Mouse (Mus musculus) forebrain, postnatal 0 days (tissue): ENCODE measurements at regions not wholly inside any gene's neighbourhood (a gene's known extent, or its start where the extent isn't known, plus 50 kb on each side); places are given as distances from the start of the nearest gene placed in this dataset.

Experiments used
- ATAC-seq: fragments of 200-750 bp; cut with Nextera tagmentation; 2 replicates; pipeline ENCODE4 v1.8.0; 2017; ENCODE audit warnings: mild to moderate bottlenecking, moderate library complexity
- DNase-seq: peaks from one replicate; pipeline ENCODE4 v3.0.0-alpha.2; 2015
- H3K27ac ChIP-seq: fragments of 300-500 bp; sonication (generic); 2 replicates; pipeline ENCODE4 v1.5.1; 2014; ENCODE audit warnings: low read depth, mild to moderate bottlenecking, antibody characterized with exemption, low read length, moderate library complexity, mixed read lengths
- H3K27me3 ChIP-seq: fragments of 300-500 bp; sonication (generic); 2 replicates; pipeline ENCODE4 v1.6.1; 2014; ENCODE audit warnings: mild to moderate bottlenecking, low read length, mixed read lengths; ENCODE audit not compliant: insufficient read depth
- H3K36me3 ChIP-seq: fragments of 300-500 bp; sonication (generic); 2 replicates; pipeline ENCODE4 v1.6.1; 2014; ENCODE audit warnings: mild to moderate bottlenecking, moderate library complexity; ENCODE audit not compliant: insufficient read depth
- H3K4me1 ChIP-seq: fragments of 300-500 bp; sonication (generic); 2 replicates; pipeline ENCODE4 v1.6.1; 2014; ENCODE audit warnings: antibody characterized with exemption; ENCODE audit not compliant: insufficient read depth
- H3K4me2 ChIP-seq: fragments of 300-500 bp; sonication (generic); 2 replicates; pipeline ENCODE4 v1.6.1; 2014; ENCODE audit warnings: low read depth, mild to moderate bottlenecking, moderate library complexity
- H3K4me3 ChIP-seq: fragments of 300-500 bp; sonication (generic); 2 replicates; pipeline ENCODE4 v1.5.1; 2014; ENCODE audit warnings: low read depth, low read length, mixed read lengths
- H3K9ac ChIP-seq: fragments of 300-500 bp; sonication (generic); 2 replicates; pipeline ENCODE4 v1.6.1; 2014; ENCODE audit warnings: mild to moderate bottlenecking
- H3K9me3 ChIP-seq: fragments of 300-500 bp; sonication (generic); 2 replicates; pipeline ENCODE4 v1.6.1; 2016; ENCODE audit warnings: low read length
- CTCF ChIP-seq: sonication (generic); IDR thresholded peaks from 2 replicates; pipeline ENCODE4 v1.5.1; 2016; ENCODE audit warnings: antibody characterized with exemption, control low read depth, low read depth
- WGBS: fragments of 180-500 bp; shearing (Covaris S2); extraction: QIAGEN DNeasy Blood & Tissue Kit; methylation state at CpG from one replicate; pipeline ENCODE4 v1.1.7; 2014; 5-methylcytosine and 5-hydroxymethylcytosine counted together

DNA sequence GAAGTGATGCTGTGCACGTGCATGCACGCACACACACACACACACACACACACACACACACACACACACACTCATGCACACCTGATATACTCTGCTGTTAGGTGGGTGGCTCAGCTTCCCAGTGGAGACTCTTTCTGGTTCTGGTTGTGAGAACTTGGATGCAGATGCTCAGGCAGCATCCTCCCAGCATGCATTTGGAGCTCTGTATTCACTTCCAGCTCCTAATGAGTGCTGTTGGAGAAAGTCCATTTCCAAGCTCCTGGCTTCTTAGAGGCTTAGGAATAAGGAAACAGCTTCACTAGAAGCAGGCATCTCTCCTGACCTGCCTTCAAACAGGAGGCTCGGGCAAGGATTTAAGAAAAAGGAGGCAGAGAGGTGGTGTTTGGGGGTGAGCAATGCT lies 52.2 kb upstream of the Kazn start:
- H3K9me3 ChIP-seq = no peaks in the 10 kb centered on the region
- H3K27ac ChIP-seq = no peak overlapping the region
- H3K9ac ChIP-seq = no peak overlapping the region
- no peaks in the 10 kb centered on the region for H3K27me3 ChIP-seq
- DNase-seq = no peak
- 83% methylated on average over 3 of the region's 3 CpGs for WGBS
- no peaks in the 10 kb centered on the region for H3K4me1 ChIP-seq
- no peaks in the 10 kb centered on the region for H3K36me3 ChIP-seq
- ATAC-seq = no peak
- no peak overlapping the region for H3K4me3 ChIP-seq
- H3K4me2 ChIP-seq = no peak overlapping the region
- TF ChIP-seq CTCF = no peak
